Mouse (Mus musculus) CD4-positive helper T cell, adult 2 months (primary cell): ENCODE results near the gene Cd3e.
"Not testable (repeated sequence)": the region's sequence is repeated elsewhere in the genome, so short reads cannot be mapped to it uniquely, and the experiment has no call there.

Source experiments
- DNase-seq: peaks from one replicate; pipeline ENCODE4 v3.0.0-alpha.2; 2012; ENCODE audit warnings: low read depth, missing footprints, low spot score

The Cd3e gene

DNA sequence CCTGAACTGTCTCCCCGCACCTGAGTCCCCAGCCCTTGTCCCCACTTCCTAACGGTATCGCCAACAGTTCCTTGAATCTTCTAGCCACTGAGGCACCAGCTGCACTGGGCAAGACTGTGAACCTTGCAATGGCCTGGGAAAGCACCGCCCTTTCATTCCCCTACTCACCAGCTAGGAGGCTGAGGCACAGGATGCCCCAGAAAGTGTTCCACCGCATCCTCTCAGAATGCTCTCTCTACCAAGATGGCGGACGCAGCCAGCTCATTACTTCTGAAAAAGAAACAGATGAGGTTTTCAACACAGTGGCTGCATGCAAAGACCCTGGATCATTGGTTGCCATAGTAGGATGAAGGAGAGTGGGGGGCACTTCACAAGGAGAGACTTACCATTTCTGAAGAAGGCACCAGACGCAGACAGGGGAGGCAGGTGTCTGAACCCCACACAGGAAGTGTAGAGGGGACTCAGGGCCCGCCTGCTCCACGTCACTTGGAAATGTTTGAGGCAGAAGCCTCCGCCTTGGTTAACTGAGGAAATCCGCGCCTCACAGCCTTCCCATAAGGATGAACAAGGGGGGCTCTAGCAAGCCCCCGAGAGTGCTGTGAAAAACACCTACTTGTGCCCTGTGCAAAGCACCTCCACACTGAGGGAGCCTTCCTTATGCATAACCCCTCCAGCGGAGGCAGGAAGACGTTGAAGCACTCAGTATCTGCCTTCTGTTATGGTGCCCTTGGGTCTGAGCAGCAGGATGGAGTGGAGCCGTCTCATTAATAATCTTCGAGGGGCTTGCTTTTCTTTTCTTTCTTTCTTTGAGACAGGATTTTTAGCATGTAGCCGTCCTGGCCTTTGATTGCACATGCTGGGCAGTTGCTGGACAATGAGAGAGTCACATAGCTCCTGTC lies at the start of gene Cd3e:
TSS of gene Cd3e (minus strand) at position 448 of the 899 bp plus-strand sequence.
- DNase-seq, result peak; percentile 88

DNA sequence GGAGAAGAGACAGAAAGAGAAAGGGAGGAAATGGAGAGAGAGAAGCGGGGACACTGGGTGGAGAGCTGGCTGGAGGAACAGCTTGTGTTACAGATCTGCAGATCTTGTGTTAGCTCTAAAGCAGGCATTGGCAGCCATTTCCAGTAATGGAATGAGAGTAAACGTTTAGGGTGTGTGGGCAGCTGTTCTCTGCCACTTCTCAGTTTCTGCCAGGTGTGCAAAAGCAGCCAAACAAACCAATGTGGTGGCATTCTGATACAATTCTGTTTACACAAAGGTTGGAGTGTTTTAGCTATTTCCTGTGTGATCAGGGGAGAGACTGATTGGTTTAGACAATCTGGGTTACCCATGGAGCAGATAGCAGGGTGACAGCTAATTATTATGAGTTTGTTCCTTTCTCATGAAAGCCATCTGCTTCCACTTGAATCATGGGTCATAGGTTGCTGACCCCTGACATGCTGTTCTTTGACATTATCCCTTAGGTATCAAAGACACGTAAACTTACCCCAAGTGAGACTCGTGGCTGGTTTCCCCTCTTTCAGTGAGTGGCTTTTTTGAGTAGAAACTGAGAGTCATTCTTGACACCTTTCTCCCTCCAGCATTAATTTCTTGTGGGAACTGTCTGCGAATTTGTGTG lies 49.0 kb upstream of the Cd3e start:
- DNase-seq, result peak; percentile 52

DNA sequence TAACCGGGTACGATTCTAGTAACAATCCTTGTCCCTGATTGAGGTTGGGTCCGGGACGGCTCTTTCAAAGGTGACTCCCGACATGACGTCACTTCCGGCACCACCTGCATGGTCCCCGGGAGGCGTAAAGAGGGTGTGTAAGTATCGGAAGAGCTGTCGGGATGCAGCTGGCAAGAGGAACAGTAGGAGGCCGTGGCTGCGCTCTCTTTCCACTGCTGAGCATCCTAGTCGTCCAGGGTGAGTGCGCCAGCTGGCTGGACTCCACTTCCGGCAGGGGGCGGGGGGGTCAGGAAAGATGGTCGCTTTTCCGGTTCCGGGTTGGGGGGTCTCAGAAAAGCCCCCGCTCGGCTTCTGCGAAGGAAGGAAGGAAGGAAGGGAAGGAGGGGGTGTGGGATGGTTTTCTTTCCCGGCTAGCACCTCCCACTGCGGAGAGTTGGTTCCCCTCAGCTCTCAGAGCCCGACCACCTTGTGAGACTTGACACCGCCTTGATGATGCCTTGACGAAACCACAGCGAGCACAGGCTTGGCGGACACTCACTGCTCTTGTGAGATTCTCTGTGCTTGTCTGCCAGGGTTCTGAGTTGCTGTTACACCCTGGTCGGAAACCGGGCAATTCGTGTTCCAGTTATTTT lies 45.8 kb upstream of the Cd3e start, which contains the start of gene Mpzl3:
TSS of gene Mpzl3 (plus strand) at position 105 of the 632 bp plus-strand sequence.
- DNase-seq, result peak; percentile 90

DNA sequence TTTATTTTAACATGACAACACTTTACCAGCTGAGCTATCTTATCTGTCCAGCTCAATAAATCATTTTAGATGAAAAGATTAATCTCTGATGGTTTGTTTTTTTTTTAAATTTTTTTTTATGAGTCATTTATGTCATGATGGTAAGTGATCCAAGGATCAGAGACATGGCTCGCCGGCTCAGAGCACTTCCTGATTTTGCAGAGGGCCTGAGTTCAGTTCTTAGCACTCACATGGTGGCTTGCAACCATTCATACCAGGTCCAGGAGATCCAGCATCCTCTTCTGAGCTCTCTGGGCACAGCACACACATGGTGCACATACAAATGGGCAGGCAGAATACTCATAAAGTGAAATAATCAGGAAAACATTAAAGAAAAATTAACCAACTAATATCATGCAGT lies 40.9 kb upstream of the Cd3e start:
- no peak for DNase-seq

DNA sequence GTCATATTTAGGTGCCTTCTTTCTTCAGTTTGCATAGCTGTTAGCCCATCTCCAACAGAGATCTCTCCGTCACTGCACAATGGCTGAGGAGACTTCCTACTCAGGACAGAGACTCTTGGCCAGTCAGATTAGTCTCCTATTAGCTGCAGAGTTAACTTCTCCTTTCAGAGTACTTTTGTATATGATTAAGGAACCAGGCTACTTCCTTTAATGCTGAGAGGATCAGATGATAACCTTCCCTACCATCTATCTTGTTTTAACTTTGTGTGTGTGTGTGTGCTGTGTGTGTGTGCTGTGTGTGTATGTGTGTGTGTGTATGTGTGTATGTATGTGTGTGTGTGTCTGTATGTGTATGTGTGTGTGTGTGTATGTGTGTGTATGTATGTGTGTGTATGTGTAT lies 40.3 kb upstream of the Cd3e start:
- no peak for DNase-seq

DNA sequence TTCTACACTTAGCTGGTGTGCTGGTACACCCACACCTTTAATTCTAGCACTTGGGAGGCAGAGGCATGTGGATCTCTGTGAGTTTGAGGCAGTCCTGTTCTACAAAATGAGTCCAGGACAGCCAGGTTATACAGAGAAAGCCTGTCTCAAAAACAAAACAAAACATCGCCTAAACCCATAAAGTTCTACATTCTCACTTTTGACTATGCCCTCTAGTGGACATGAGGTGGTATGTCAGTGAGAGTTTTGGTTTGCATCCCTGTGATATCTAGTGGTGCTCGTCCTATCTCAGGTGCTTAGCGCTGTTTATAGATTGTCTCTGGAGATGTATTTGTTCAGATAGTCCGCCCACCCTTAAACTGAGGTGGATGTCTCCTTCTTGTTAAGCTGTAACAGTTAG lies 39.1 kb upstream of the Cd3e start:
- DNase-seq, result peak; percentile 60

DNA sequence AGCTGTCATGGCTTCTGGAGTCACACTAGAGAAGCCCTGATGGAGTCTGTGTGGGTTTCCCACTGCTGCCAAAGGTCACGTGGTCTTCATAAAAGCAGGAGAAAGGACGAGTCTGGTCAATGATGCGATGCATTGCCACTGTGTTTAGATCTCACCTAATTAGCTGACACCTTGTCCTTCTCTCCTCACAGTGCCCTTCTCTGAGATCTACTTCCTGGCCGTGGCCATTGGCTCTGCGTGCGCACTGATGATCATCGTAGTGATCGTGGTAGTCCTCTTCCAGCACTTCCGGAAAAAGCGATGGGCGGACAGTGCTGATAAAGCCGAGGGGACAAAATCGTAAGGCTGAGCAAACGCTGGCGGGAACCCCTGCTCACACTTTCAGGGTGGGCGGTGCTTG lies 37.5 kb upstream of the Cd3e start:
- DNase-seq, result no peak

DNA sequence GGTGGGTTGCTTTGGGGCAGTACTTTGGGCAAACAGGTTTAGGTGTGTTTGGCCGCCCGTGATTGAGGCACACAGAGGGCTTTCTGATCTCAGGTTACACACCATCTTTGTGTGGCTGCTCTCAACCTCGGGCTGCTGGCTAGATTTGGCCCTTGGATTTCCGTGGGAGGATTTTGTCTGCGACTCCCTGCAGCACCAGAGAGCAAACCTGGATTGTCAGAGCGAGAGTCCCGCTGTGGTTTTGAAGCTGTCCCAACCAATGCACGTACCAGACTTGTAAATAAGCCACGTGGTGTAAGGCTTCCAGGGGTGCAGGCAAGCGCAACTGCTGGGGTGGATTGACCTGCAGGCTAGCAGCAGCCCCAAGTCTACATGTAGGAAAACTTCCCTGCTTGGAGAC lies 33.5 kb upstream of the Cd3e start:
- DNase-seq, result peak; percentile 30

DNA sequence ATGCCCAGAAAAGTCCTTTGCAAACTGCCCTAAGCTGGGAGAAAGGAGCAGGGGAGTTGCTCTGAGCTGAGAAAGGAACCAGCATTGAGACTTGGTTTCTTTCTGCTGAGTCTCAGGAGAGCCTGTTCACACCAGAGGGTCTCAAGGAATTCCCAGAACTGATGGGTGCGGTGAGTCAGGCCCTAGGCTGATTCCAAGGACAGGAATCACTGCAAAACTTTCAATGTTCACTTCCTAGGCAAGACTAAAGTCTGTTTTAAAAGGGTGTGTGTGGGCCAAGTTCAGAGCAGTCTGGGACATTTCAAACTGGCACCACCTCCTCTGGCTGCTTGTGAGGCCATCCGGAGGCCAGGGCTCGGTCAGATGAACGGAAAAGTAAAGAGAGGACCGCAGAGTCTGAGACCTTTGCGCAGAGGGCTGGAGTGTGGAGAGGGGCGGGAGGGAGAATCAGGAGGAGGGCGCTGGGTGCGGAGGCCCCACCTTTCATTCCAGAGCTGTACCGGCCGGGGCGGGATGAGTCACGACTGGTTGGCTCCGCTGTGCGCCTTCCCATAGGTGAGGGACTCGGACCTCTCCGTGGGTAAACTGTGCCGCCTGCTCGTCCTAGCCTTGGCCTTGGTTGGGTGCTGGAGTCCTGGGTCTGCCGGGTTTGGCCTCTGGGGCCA lies 32.8 kb upstream of the Cd3e start:
- no peak for DNase-seq

DNA sequence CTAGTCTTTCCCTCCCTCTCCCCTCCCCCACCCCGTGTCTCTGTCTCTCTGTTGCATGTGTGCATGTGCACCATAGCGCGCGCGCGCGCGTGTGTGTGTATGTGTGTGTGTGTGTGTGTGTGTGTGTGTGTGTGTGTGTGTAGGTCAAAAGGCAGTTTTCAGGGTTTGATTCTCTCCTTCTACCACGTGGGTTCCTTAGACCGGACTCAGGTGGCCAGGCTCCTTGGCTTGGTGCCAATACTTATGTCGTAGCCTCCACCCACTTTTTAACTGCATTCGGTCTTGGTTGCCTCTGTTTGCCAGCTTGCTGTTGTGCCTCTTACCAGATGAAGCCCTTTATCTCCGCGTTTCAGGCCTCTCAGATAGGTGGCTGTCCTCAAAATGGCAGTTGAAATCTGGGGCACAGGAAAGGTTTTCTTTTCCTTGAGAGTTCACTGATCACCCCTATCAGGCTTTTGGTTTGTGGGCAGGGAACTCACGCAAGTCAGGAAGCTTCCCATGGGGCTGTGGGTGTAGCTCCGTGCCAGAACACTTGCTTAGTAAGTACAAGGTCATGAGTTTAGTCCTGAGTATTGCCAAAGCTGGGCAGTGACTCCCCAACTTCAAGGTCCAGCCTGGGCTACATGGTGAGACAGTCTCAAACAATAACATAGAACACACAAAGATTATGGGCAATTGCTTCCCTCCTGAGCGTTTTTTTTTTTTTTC lies 31.9 kb upstream of the Cd3e start:
- DNase-seq, result peak; percentile 39

DNA sequence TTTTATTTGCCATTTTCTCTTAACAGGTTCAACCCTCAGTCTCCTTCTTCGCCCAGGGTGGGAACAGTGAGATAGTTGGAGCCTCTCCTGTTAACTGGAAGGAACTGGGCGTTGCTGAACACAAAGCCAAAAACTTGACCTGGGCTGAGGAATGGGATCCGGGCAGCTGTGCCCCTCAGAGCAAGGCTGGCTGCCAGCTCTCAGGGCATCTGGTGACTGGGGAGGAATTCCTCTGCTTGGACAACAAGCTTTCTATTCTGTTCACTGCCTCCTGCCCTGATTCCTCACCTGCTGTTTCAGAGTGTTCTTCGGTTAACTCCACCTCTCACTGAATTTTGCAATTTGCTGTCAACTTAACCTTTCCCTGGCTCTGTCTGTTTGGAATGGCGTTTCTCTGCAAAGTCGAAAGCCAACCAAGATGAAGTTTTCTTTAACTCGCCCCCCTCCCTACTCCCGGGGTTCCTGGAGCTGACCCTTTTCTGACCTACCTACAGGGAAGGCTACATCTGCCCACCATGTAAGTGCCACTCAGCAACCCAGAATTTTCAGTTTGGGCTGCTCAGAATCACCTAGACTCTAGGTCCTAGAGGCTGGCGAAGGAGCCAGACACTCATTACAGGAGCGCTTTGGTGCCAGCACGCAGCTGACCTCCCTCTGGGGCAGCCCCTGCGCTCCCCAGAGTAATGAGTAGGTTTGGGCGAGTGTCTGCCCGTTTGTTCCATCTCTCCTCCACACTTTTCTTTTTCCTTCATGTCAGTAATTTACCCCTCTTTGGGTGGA lies 30.8 kb upstream of the Cd3e start:
- no peak for DNase-seq

DNA sequence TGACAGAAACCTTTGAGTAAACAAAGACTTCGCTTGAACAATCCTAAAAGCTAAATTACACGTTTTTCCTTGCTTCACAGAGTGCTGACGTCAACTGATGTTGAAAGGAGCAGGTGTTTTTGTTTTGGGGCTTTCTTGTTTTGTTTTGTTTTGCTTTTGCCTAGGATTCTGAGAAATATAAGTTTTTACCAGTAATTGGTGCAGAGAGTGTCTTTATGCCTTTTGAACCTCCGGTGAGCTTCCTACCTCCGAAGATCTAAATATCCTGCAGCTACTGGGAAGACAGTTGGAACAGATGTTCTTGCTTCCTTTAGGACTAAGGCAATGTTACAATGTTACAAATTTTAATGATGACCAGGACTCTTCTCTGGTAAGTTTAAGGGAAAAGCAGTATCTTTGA lies 30.1 kb upstream of the Cd3e start, which contains the start of gene Mpzl2:
TSS of gene Mpzl2 (plus strand) at position 301 of the 400 bp plus-strand sequence.
- no peak for DNase-seq

DNA sequence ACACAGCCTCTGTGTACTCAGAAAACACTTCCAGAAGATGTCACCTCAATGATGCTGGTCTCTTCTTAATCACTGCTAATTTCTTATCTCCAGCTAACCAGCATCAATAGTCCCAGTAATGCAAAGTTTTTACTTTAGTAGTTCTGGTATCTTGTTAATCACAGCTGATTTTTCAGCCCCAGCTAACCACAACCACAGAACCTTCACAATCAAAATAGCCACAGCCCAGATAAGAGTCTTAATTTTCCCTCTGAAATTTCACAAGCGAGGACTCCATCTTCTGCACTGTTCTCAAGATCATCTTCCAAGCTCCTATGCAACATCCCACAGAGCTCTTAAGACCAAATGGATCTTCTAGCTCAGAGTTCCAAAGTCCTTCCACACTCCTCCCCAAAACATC lies 28.4 kb upstream of the Cd3e start:
- not testable (repeated sequence) for DNase-seq

DNA sequence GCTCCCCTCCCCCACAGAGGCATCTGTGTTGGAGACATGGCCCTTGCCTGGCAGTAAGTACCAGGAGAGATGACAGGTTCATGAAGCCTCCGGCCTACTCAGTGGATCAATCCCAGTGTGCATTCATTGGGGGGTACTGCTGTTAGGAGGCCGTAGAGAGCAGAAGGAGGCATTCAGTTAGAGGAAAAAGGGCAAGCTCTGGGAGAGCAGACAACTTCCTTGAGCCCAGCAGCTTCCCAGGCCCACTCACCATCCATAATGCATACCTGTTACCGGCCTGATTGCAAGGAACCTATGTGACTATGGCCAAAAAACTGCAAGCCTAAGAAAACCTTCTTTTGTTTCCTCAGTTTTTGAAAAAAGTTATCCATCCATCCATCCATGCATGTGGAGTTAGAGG lies 25.1 kb upstream of the Cd3e start:
- DNase-seq, result no peak

DNA sequence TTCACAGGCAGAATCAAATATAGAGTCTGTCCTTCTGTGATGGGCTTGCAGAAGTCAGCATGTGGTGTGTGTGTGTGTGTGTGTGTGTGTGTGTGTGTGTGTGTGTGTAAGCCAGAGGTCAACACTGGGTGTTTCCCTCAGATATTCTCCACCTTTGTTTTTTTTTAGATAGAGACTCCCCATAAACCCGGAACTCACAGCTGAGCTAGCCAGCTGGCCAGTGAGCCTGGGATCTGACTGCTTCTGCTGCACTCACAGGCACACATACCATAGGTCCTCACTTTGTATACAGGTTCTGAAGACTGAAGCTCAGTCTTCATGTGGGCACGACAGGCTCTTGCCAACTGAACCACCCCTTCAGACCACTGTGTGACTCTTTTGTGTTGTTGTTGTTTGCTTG lies 22.8 kb upstream of the Cd3e start:
- no peak for DNase-seq

DNA sequence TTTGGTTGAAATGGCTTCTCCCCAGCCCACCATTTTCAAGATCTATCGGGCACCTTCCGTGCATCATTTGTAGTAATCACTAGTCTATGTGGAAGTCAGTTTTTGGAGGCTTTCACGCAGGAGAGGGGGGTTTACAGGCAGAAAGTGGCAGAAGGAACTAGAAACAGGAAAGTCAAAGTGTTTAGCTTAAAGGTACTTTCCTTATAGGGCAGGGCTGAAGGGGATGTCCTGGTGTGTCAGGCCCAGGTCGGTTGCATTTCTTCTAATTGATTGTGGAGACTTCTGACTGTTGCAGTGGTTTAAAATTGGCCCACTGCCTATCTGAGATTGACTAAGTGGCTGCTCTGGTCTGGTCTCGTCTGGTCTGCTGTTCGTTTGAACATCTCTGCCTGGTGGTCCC lies 20.9 kb upstream of the Cd3e start:
- no peak for DNase-seq

DNA sequence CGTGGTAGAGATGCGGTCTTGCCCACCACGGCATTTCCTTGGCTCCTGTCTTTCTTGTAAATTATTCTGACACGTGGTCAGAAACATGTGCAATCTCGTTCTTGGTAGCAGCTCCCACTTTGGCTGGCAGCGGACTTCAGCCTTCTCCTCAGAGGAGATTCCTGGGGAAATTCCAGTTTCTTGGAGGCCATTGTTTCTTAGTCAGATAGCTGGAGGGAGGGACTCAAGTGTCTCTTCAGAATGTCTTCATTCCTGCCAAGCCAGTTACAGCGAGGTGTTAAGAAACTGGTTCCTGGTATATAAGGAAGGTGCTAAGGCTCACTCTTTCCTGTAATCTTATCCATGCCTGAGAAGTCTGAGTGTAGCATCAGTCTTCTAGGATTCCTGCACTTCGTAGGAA lies 17.9 kb upstream of the Cd3e start:
- no peak for DNase-seq

DNA sequence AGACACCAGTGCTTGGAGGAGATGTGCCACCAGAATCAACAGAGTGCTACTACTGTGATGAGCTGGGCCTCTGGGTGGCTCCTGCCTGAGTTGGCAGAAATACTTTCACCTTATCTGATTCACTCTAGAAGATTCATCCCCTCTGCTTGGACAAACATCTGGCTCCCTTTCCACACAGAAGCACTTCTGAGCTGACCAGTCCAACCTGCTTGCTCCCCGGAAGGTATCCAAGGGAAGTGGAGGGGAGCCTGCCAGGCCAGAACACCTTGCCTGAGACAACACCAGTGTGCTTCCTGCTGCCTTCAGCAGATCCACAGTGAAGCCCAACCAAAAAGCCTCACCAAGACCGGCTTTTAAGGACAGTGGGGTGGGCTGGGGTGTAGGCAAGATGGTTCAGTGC lies 14.8 kb upstream of the Cd3e start:
- DNase-seq, result no peak

DNA sequence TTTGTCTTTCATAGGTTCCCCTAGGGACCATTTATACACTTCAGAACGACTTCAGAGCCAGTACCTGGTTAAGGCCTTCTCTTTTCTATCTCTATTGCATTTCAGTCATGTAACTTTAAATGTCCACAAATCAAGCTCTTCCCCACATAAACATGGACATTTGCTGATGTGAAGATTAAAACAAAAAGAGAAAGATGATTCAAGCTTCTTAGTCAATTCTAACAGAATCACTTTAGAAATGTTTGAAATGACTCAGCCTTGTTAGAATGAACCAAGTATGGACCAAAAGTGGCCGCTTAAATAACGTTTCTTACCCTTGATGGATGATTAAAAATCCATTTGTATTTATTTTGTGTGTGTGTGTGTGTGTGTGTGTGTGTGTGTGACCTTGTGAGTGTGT lies 14.2 kb upstream of the Cd3e start:
- no peak for DNase-seq

DNA sequence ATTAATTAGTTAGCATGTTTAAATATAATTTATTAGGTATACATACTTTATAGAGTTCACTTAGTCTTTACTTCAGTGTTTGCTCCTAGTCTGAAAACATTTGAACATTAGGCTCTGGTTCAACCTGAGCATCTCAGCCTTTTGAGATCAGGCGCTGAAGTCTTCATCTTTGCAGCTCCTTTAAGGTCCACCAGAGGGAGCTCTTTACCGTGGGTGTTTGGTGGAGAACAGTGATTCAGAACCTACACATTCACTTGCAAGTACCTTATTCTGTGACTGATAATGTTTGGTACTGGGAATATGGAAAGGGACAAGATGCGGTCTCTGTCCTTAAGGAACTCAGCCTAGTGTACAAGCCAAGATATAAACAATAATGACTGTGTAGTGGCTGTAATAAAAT lies 13.4 kb upstream of the Cd3e start:
- peak; percentile 77 for DNase-seq

DNA sequence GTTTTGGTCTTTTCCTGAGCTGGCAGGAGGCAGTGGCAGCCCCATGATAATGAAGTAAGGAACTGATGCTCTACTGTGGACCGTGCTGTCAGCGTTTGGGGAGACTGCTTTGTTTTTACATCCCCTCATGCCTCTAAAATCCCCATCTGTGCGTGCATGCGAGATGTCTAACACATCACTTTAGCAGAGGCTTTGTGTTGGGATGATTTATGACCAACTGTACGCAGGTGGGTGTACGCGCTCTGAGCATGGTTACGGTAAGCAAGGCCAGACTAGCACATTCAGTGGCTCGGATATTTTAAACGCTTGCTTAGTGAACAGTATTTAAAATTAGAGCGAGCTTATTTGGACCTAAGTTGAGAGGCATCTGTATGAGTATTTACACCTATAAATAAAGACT lies 8.6 kb upstream of the Cd3e start:
- DNase-seq, result no peak
